Comparison of ENCODE assay signal across 15 mouse cellular contexts in genomic region chr5:75450564-75450963, GRCm38 (mm10).
DNase-seq lines count a peak whose midpoint lies in the region; ATAC-seq and TF ChIP-seq lines count a peak whose summit lies in the region.
"Had no signal": no experiment of that assay in that cellular context is flagged by ENCODE, and none has a peak within 500 bp of the region (broad histone marks: within the 10 kb centered on the region; RNA-seq: fewer than 3 reads in every experiment).

No protein-coding gene starts in this region.

- in situ Hi-C loops in ES-E14 (cut with MboI; ENCODE audit: low sequenced_read_pairs in 2 of 2, unreplicated experiment in 2 of 2): no loop called here

- H3K4me3 ChIP-seq in embryonic facial prominence, embryonic 11.5 days (ENCODE audit: low read depth, low read length): no peak overlapping the region
- no peak overlapping the region for H3K4me3 ChIP-seq in embryonic facial prominence, embryonic 10.5 days
- H3K4me3 ChIP-seq in hindbrain, postnatal 0 days (ENCODE audit: low read length): no peak overlapping the region
- no peak overlapping the region for H3K4me3 ChIP-seq in hindbrain, embryonic 16.5 days (ENCODE audit: low read length)
- H3K4me3 ChIP-seq in ES-E14 (ENCODE audit: insufficient read depth in 1 of 2, low read depth in 1 of 2, low read length in 2 of 2, poor library complexity in 1 of 2, severe bottlenecking in 1 of 2): peak overlapping the region in 1 of 2 experiments; percentile 14; a peak in 1 of 4 replicates
- no peak overlapping the region for H3K4me3 ChIP-seq in liver, embryonic 14.5 days (ENCODE audit: insufficient read depth in 1 of 2, low read depth in 2 of 2, low read length in 2 of 2)
- H3K4me3 ChIP-seq: embryonic facial prominence, embryonic 13.5 days; limb, embryonic 12.5 days; midbrain, embryonic 12.5 days; neural tube, embryonic 15.5 days had no signal

- H3K4me1 ChIP-seq in embryonic facial prominence, embryonic 11.5 days (ENCODE audit: control insufficient read depth, insufficient read depth, low read length): no peaks in the 10 kb centered on the region
- peaks cover 11% of the 10 kb centered on the region for H3K4me1 ChIP-seq in embryonic facial prominence, embryonic 10.5 days
- peaks cover 9% of the 10 kb centered on the region; the same call in 1 of the 2 replicates for H3K4me1 ChIP-seq in hindbrain, postnatal 0 days (ENCODE audit: insufficient read depth, low read length)
- peaks cover 9% of the 10 kb centered on the region for H3K4me1 ChIP-seq in hindbrain, embryonic 16.5 days (ENCODE audit: control insufficient read depth, insufficient read depth, low read depth, low read length)
- H3K4me1 ChIP-seq in ES-E14 (ENCODE audit: control insufficient read depth in 2 of 2, insufficient read depth in 2 of 2, low read length in 2 of 2, poor library complexity in 1 of 2): peaks cover 0 to 5% of the 10 kb centered on the region in 2 experiments; a peak in 1 of 4 replicates
- H3K4me1 ChIP-seq in liver, embryonic 14.5 days (replicated peaks; ENCODE audit: control insufficient read depth in 2 of 2, insufficient read depth in 2 of 2, low read length in 1 of 2): peaks cover 0 to 18% of the 10 kb centered on the region in 2 experiments; a peak in 3 of 4 replicates
- H3K4me1 ChIP-seq: limb, embryonic 12.5 days had no signal

- no peak for DNase-seq in embryonic facial prominence, embryonic 11.5 days (ENCODE audit: low spot score)
- DNase-seq in embryonic facial prominence, embryonic 10.5 days (ENCODE audit: low spot score): no peak
- no peak for DNase-seq in hindbrain, postnatal 0 days (ENCODE audit: low spot score)
- DNase-seq in ES-E14 (ENCODE audit: low read depth, low spot score): no peak
- peak in 1 of 3 experiments; percentile 47 for DNase-seq in liver, embryonic 14.5 days (ENCODE audit: low read depth in 3 of 3, low spot score in 3 of 3)
- DNase-seq in gastrocnemius, postnatal 36 days: no peak
- DNase-seq: cerebellum, adult 9-10 months; lung, postnatal 10 days; thymus, adult 2 months had no signal

- 0 out of 2 replicates have a peak, but pooled peaks have one; percentile 9 for ATAC-seq in embryonic facial prominence, embryonic 11.5 days (replicated peaks; ENCODE audit: insufficient number of reproducible peaks, low FRiP score, low TSS enrichment, low read depth)
- ATAC-seq in hindbrain, postnatal 0 days: 0 out of 2 replicates have a peak, but pooled peaks have one; percentile 16
- no peak; the same call in 1 of the 2 replicates for ATAC-seq in hindbrain, embryonic 16.5 days
- peak; percentile 89 for ATAC-seq in liver, embryonic 14.5 days (ENCODE audit: insufficient read depth)
- ATAC-seq in granulocyte monocyte progenitor cell, adult 5-6 weeks (replicated peaks; ENCODE audit: poor library complexity, severe bottlenecking): no peak

- TF ChIP-seq CTCF in hindbrain, postnatal 0 days (IDR thresholded peaks at IDR 0.05; ENCODE audit: low read depth): no peak
- TF ChIP-seq CTCF in liver, embryonic 14.5 days (IDR thresholded peaks at IDR 0.05; ENCODE audit: low read depth): no peak

- 57% methylated on average over 9 of the region's 9 CpGs for WGBS in embryonic facial prominence, embryonic 11.5 days
- 51% methylated on average over 9 of the region's 9 CpGs for WGBS in embryonic facial prominence, embryonic 10.5 days
- 66% methylated on average over 9 of the region's 9 CpGs for WGBS in hindbrain, postnatal 0 days
- WGBS in hindbrain, embryonic 16.5 days: 60% methylated on average over 9 of the region's 9 CpGs
- WGBS in liver, embryonic 14.5 days (ENCODE audit: insufficient replicate concordance): 32% methylated on average over 9 of the region's 9 CpGs

- H3K27me3 ChIP-seq in embryonic facial prominence, embryonic 11.5 days (ENCODE audit: control insufficient read depth, insufficient read depth, low read length): no peaks in the 10 kb centered on the region
- peaks cover 31% of the 10 kb centered on the region for H3K27me3 ChIP-seq in embryonic facial prominence, embryonic 10.5 days (replicated peaks; ENCODE audit: low read depth, poor library complexity, severe bottlenecking)
- H3K27me3 ChIP-seq in hindbrain, postnatal 0 days (ENCODE audit: insufficient read depth, low read length): no peaks in the 10 kb centered on the region
- no peaks in the 10 kb centered on the region for H3K27me3 ChIP-seq in hindbrain, embryonic 16.5 days (replicated peaks; ENCODE audit: control insufficient read depth, insufficient read depth, low read length)
- no peaks in the 10 kb centered on the region for H3K27me3 ChIP-seq in liver, embryonic 14.5 days (ENCODE audit: control insufficient read depth, insufficient read depth, low read length)
- H3K27me3 ChIP-seq: neural tube, embryonic 15.5 days had no signal

- H3K9me3 ChIP-seq in embryonic facial prominence, embryonic 11.5 days (replicated peaks; ENCODE audit: control insufficient read depth, low read length): no peaks in the 10 kb centered on the region
- H3K9me3 ChIP-seq in embryonic facial prominence, embryonic 10.5 days: no peaks in the 10 kb centered on the region
- H3K9me3 ChIP-seq in hindbrain, postnatal 0 days (ENCODE audit: low read length): no peaks in the 10 kb centered on the region
- no peaks in the 10 kb centered on the region for H3K9me3 ChIP-seq in hindbrain, embryonic 16.5 days (ENCODE audit: control insufficient read depth, low read length)
- no peaks in the 10 kb centered on the region for H3K9me3 ChIP-seq in ES-E14 (ENCODE audit: control insufficient read depth, insufficient read depth, low read depth, low read length)
- no peaks in the 10 kb centered on the region for H3K9me3 ChIP-seq in liver, embryonic 14.5 days (ENCODE audit: control insufficient read depth, low read length)
- H3K9me3 ChIP-seq: embryonic facial prominence, embryonic 13.5 days; limb, embryonic 12.5 days; midbrain, embryonic 12.5 days; neural tube, embryonic 15.5 days had no signal

- H3K9ac ChIP-seq in embryonic facial prominence, embryonic 11.5 days (replicated peaks; ENCODE audit: low read length): no peak overlapping the region
- H3K9ac ChIP-seq in hindbrain, postnatal 0 days (replicated peaks; ENCODE audit: low read length): no peak overlapping the region
- no peak overlapping the region for H3K9ac ChIP-seq in hindbrain, embryonic 16.5 days (ENCODE audit: low read depth, low read length)
- H3K9ac ChIP-seq in ES-E14 (ENCODE audit: insufficient read depth, low read depth, low read length, poor library complexity, severe bottlenecking): no peak overlapping the region
- H3K9ac ChIP-seq in liver, embryonic 14.5 days (replicated peaks): no peak overlapping the region
- H3K9ac ChIP-seq: limb, embryonic 12.5 days; midbrain, embryonic 12.5 days; neural tube, embryonic 15.5 days had no signal

- no peak overlapping the region for H3K27ac ChIP-seq in embryonic facial prominence, embryonic 11.5 days (replicated peaks; ENCODE audit: low read depth, low read length)
- no peak overlapping the region for H3K27ac ChIP-seq in embryonic facial prominence, embryonic 10.5 days (replicated peaks)
- no peak overlapping the region for H3K27ac ChIP-seq in hindbrain, postnatal 0 days
- H3K27ac ChIP-seq in hindbrain, embryonic 16.5 days (ENCODE audit: low read depth, low read length): no peak overlapping the region
- no peak overlapping the region for H3K27ac ChIP-seq in ES-E14 (ENCODE audit: insufficient read depth, low read depth, low read length, poor library complexity, severe bottlenecking)
- H3K27ac ChIP-seq in liver, embryonic 14.5 days: no peak overlapping the region
- H3K27ac ChIP-seq: embryonic facial prominence, embryonic 13.5 days; limb, embryonic 12.5 days; midbrain, embryonic 12.5 days; neural tube, embryonic 15.5 days had no signal

- no peak overlapping the region; the same call in 1 of the 2 replicates for H3K4me2 ChIP-seq in embryonic facial prominence, embryonic 11.5 days (ENCODE audit: low read depth, low read length)
- no peak overlapping the region for H3K4me2 ChIP-seq in hindbrain, postnatal 0 days (ENCODE audit: low read depth, low read length)
- no peak overlapping the region for H3K4me2 ChIP-seq in hindbrain, embryonic 16.5 days (ENCODE audit: low read length)
- peak overlapping the region; percentile 37 for H3K4me2 ChIP-seq in liver, embryonic 14.5 days (ENCODE audit: low read depth)
- H3K4me2 ChIP-seq: limb, embryonic 12.5 days had no signal

- no peak for TF ChIP-seq EP300 in liver, embryonic 14.5 days (IDR thresholded peaks at IDR 0.05; ENCODE audit: low read depth)

- H3K36me3 ChIP-seq in embryonic facial prominence, embryonic 11.5 days (replicated peaks; ENCODE audit: control insufficient read depth, insufficient read depth, low read depth, low read length): no peaks in the 10 kb centered on the region
- no peaks in the 10 kb centered on the region for H3K36me3 ChIP-seq in embryonic facial prominence, embryonic 10.5 days (replicated peaks)
- no peaks in the 10 kb centered on the region for H3K36me3 ChIP-seq in hindbrain, postnatal 0 days (ENCODE audit: insufficient read depth, low read length)
- H3K36me3 ChIP-seq in hindbrain, embryonic 16.5 days (ENCODE audit: control insufficient read depth, insufficient read depth, low read length): no peaks in the 10 kb centered on the region
- H3K36me3 ChIP-seq in ES-E14 (ENCODE audit: control insufficient read depth, insufficient read depth, low read length, poor library complexity, severe bottlenecking): no peaks in the 10 kb centered on the region
- no peaks in the 10 kb centered on the region for H3K36me3 ChIP-seq in liver, embryonic 14.5 days (replicated peaks; ENCODE audit: control insufficient read depth, insufficient read depth, low read depth)
- H3K36me3 ChIP-seq: embryonic facial prominence, embryonic 13.5 days; limb, embryonic 12.5 days; midbrain, embryonic 12.5 days; neural tube, embryonic 15.5 days had no signal

- intact Hi-C loops in gastrocnemius, postnatal 36 days (cut with DNase I): no loop called here

TF ChIP-seq in ES-E14, 5 proteins besides CTCF, POLR2A, EP300 and RAD21:
- TF ChIP-seq ZNF384 (IDR thresholded peaks at IDR 0.05; ENCODE audit: low read depth, low read length) (peak; percentile 48; the same call in 1 of the 2 replicates), ZC3H11A (IDR thresholded peaks at IDR 0.05; ENCODE audit: borderline replicate concordance, low read depth, low read length) (no peak)

Comparison
In these comparisons a context has a peak if more than half of its experiments do, and no peak if none do; other contexts are left out.
1. ATAC-seq: peak in embryonic facial prominence, embryonic 11.5 days (single experiment), hindbrain, postnatal 0 days (single experiment) and liver, embryonic 14.5 days (single experiment); none in hindbrain, embryonic 16.5 days (single experiment) and granulocyte monocyte progenitor cell, adult 5-6 weeks (single experiment).